Mouse (Mus musculus): ENCODE results near the gene Chd2. TPM values are rescaled to one million over a fixed set of nuclear protein-coding genes. Genes with fewer than 3 reads are reported as not detected.

Chd2 gene
- polyA plus RNA-seq, 2 experiments = 55.6 to 56.5 TPM

- WGBS = 66% methylated on average over 3 of the region's 3 CpGs
- DNase-seq (ENCODE audit: low spot score) = no peak
- Histone ChIP-seq H3K36me3 (ENCODE audit: control insufficient read depth, insufficient read depth, low read length) (peaks cover 95% of the 10 kb centered on the region), H3K9me3 (ENCODE audit: control insufficient read depth, low read length) (no peaks in the 10 kb centered on the region), H3K9ac (ENCODE audit: low read depth, low read length, severe bottlenecking) (no peak overlapping the region), H3K4me3 (replicated peaks; ENCODE audit: low read length) (no peak overlapping the region), H3K4me1 (ENCODE audit: control insufficient read depth, insufficient read depth, low read length) (no peaks in the 10 kb centered on the region), H3K4me2 (replicated peaks; ENCODE audit: low read depth, low read length, severe bottlenecking) (no peak overlapping the region), H3K27me3 (ENCODE audit: control insufficient read depth, insufficient read depth, low read length) (no peaks in the 10 kb centered on the region), H3K27ac (replicated peaks; ENCODE audit: low read depth, low read length) (no peak overlapping the region)
- no peak for TF ChIP-seq POLR2A (IDR thresholded peaks at IDR 0.05; ENCODE audit: borderline replicate concordance, extremely low read depth, insufficient read depth, insufficient read length)
- no peak for ATAC-seq (ENCODE audit: low FRiP score, low read depth)
Observed at GRCm38 (mm10) chr7:73479506-73479905, 62.1 kb downstream of the Chd2 start.

DNA sequence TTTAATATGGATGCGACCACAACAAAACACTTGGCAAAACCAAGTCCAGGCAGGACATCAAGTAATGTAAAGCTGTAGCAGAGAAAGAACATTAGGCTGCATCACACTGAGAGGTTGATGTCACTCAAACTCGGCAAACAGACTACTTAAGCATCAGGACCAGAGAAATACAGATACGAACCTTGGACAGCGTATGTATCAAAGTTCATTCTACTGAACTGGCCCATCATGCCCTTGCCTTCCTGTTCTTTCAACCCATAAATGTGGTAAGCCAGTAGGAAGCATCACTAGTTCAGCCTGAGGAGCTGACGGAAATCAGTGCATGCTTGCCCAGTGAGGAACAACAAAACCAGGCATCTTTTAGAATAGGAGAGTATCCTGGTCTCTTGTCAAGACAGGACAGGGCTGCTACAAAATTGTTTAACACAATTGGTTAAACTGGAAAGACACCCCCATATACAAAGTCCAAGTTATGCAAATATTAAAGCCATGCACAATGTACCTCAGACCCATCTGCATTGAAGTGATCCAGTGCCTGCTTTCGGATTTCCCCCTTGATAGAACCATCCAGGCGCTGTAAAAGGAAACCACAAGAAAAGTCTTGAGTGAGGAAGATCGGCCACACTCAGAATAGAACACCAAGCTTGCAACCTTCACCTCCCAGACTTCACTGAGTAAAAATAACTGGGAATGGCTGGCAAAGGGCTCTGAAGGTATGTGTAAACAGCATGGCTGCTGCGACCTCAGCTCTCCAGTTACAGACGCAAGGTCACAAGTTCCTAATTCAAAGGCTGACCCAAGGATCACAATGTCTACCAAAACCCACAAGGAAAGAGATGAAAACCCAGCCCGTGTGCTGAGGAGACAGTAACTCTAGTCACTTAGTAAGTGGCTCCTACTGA is 63.2 kb downstream of the Chd2 start:
- Histone ChIP-seq H3K4me2 (replicated peaks; ENCODE audit: low read depth, low read length, severe bottlenecking) (no peak overlapping the region), H3K4me1 (ENCODE audit: control insufficient read depth, insufficient read depth, low read length) (no peaks in the 10 kb centered on the region), H3K9ac (ENCODE audit: low read depth, low read length, severe bottlenecking) (no peak overlapping the region), H3K9me3 (ENCODE audit: control insufficient read depth, low read length) (no peaks in the 10 kb centered on the region), H3K27me3 (ENCODE audit: control insufficient read depth, insufficient read depth, low read length) (no peaks in the 10 kb centered on the region), H3K27ac (replicated peaks; ENCODE audit: low read depth, low read length) (no peak overlapping the region), H3K36me3 (ENCODE audit: control insufficient read depth, insufficient read depth, low read length) (peaks cover 97% of the 10 kb centered on the region), H3K4me3 (replicated peaks; ENCODE audit: low read length) (no peak overlapping the region)
- 85% methylated on average over 11 of the region's 11 CpGs for WGBS
- DNase-seq (ENCODE audit: low spot score) = no peak
- TF ChIP-seq POLR2A (IDR thresholded peaks at IDR 0.05; ENCODE audit: borderline replicate concordance, extremely low read depth, insufficient read depth, insufficient read length) = no peak
- ATAC-seq (ENCODE audit: low FRiP score, low read depth) = no peak

GRCm38 (mm10) chr7:73467741-73468140 is 73.9 kb downstream of the Chd2 start:
- Histone ChIP-seq H3K4me3 (replicated peaks; ENCODE audit: low read length) (no peak overlapping the region), H3K36me3 (ENCODE audit: control insufficient read depth, insufficient read depth, low read length) (peaks cover 92% of the 10 kb centered on the region), H3K9ac (ENCODE audit: low read depth, low read length, severe bottlenecking) (no peak overlapping the region), H3K27me3 (ENCODE audit: control insufficient read depth, insufficient read depth, low read length) (no peaks in the 10 kb centered on the region), H3K9me3 (ENCODE audit: control insufficient read depth, low read length) (no peaks in the 10 kb centered on the region), H3K27ac (replicated peaks; ENCODE audit: low read depth, low read length) (no peak overlapping the region), H3K4me2 (replicated peaks; ENCODE audit: low read depth, low read length, severe bottlenecking) (no peak overlapping the region), H3K4me1 (ENCODE audit: control insufficient read depth, insufficient read depth, low read length) (no peaks in the 10 kb centered on the region)
- ATAC-seq (ENCODE audit: low FRiP score, low read depth) (no peak), DNase-seq (ENCODE audit: low spot score) (no peak)
- TF ChIP-seq POLR2A (IDR thresholded peaks at IDR 0.05; ENCODE audit: borderline replicate concordance, extremely low read depth, insufficient read depth, insufficient read length) = no peak
- 95% methylated on average over 3 of the region's 3 CpGs for WGBS

GRCm38 (mm10) chr7:73463546-73463945 is 78.1 kb downstream of the Chd2 start:
- Histone ChIP-seq H3K4me3 (replicated peaks; ENCODE audit: low read length) (no peak overlapping the region), H3K36me3 (ENCODE audit: control insufficient read depth, insufficient read depth, low read length) (peaks cover 94% of the 10 kb centered on the region), H3K4me1 (ENCODE audit: control insufficient read depth, insufficient read depth, low read length) (no peaks in the 10 kb centered on the region), H3K4me2 (replicated peaks; ENCODE audit: low read depth, low read length, severe bottlenecking) (no peak overlapping the region), H3K9me3 (ENCODE audit: control insufficient read depth, low read length) (no peaks in the 10 kb centered on the region), H3K27ac (replicated peaks; ENCODE audit: low read depth, low read length) (no peak overlapping the region), H3K9ac (ENCODE audit: low read depth, low read length, severe bottlenecking) (no peak overlapping the region), H3K27me3 (ENCODE audit: control insufficient read depth, insufficient read depth, low read length) (no peaks in the 10 kb centered on the region)
- no peak for TF ChIP-seq POLR2A (IDR thresholded peaks at IDR 0.05; ENCODE audit: borderline replicate concordance, extremely low read depth, insufficient read depth, insufficient read length)
- 94% methylated on average over 2 of the region's 2 CpGs for WGBS
- DNase-seq (ENCODE audit: low spot score) (no peak), ATAC-seq (ENCODE audit: low FRiP score, low read depth) (no peak)

GRCm38 (mm10) chr7:73454113-73454512 is 87.5 kb downstream of the Chd2 start:
- no peak overlapping the region for H3K4me2 ChIP-seq (replicated peaks; ENCODE audit: low read depth, low read length, severe bottlenecking)
- 87% methylated on average over 12 of the region's 12 CpGs for WGBS
- no peak for ATAC-seq (ENCODE audit: low FRiP score, low read depth)
- H3K27me3 ChIP-seq (ENCODE audit: control insufficient read depth, insufficient read depth, low read length) = no peaks in the 10 kb centered on the region
- DNase-seq (ENCODE audit: low spot score) = no peak
- no peaks in the 10 kb centered on the region for H3K9me3 ChIP-seq (ENCODE audit: control insufficient read depth, low read length)
- no peak overlapping the region for H3K4me3 ChIP-seq (replicated peaks; ENCODE audit: low read length)
- no peaks in the 10 kb centered on the region for H3K4me1 ChIP-seq (ENCODE audit: control insufficient read depth, insufficient read depth, low read length)
- H3K36me3 ChIP-seq (ENCODE audit: control insufficient read depth, insufficient read depth, low read length) = peaks cover 97% of the 10 kb centered on the region
- no peak overlapping the region for H3K27ac ChIP-seq (replicated peaks; ENCODE audit: low read depth, low read length)
- TF ChIP-seq POLR2A (IDR thresholded peaks at IDR 0.05; ENCODE audit: borderline replicate concordance, extremely low read depth, insufficient read depth, insufficient read length) = no peak
- no peak overlapping the region for H3K9ac ChIP-seq (ENCODE audit: low read depth, low read length, severe bottlenecking)

Measured in limb, embryonic 14.5 days (tissue).